Mouse (Mus musculus) neural tube, embryonic 14.5 days (tissue): Measurements from ENCODE around the gene Pus7. TPM values are rescaled to one million over a fixed set of nuclear protein-coding genes. Genes with fewer than 3 reads are reported as not detected.

Source experiments
- ATAC-seq: fragments of 200-750 bp; cut with Nextera tagmentation; 2 replicates; pipeline ENCODE4 v1.8.0; 2017; ENCODE audit warnings: low read depth, mild to moderate bottlenecking, moderate TSS enrichment, moderate library complexity
- H3K27ac ChIP-seq: fragments of 300-500 bp; sonication (generic); 2 replicates; pipeline ENCODE4 v1.5.1; 2014; ENCODE audit warnings: low read depth, mild to moderate bottlenecking, control low read depth, low read length, moderate library complexity, mixed read lengths
- H3K27me3 ChIP-seq: fragments of 300-500 bp; sonication (generic); 2 replicates; pipeline ENCODE4 v1.6.1; 2014; ENCODE audit warnings: low read length; ENCODE audit not compliant: control insufficient read depth, insufficient read depth
- H3K36me3 ChIP-seq: fragments of 300-500 bp; sonication (generic); 2 replicates; pipeline ENCODE4 v1.6.1; 2014; ENCODE audit warnings: low read length, mixed read lengths; ENCODE audit not compliant: control insufficient read depth, insufficient read depth
- H3K4me1 ChIP-seq: fragments of 300-500 bp; sonication (generic); 2 replicates; pipeline ENCODE4 v1.6.1; 2014; ENCODE audit warnings: low read length; ENCODE audit not compliant: control insufficient read depth, insufficient read depth
- H3K4me2 ChIP-seq: fragments of 300-500 bp; sonication (generic); 2 replicates; pipeline ENCODE4 v1.6.1; 2014; ENCODE audit warnings: mild to moderate bottlenecking, low read depth, low read length, control low read depth
- H3K4me3 ChIP-seq: fragments of 300-500 bp; sonication (generic); 2 replicates; pipeline ENCODE4 v1.5.1; 2014; ENCODE audit warnings: low read depth, low read length, control low read depth, mixed read lengths
- H3K9ac ChIP-seq: fragments of 300-500 bp; sonication (generic); replicated peaks from 2 replicates; pipeline ENCODE4 v1.6.1; 2014; ENCODE audit warnings: low read depth, mild to moderate bottlenecking, control low read depth, low read length, mixed read lengths
- H3K9me3 ChIP-seq: fragments of 300-500 bp; sonication (generic); 2 replicates; pipeline ENCODE4 v1.6.1; 2016; ENCODE audit warnings: low read length; ENCODE audit not compliant: control insufficient read depth
- WGBS: fragments of 180-500 bp; shearing (Covaris S2); extraction: QIAGEN DNeasy Blood & Tissue Kit; methylation state at CpG from one replicate; pipeline ENCODE4 v1.1.7; 2014; 5-methylcytosine and 5-hydroxymethylcytosine counted together
- polyA plus RNA-seq: library from polyadenylated mRNA; unstranded; fragments of >200 nt; fragmentation: Nextera tagmentation; extraction: Ambion mirVana; gene quantifications from 2 replicates; pipeline ENCODE4 v1.2.1, GENCODE M21; 2014

The Pus7 gene
- polyA plus RNA-seq, 1 experiment from 2014 or later = 19.1 TPM

DNA sequence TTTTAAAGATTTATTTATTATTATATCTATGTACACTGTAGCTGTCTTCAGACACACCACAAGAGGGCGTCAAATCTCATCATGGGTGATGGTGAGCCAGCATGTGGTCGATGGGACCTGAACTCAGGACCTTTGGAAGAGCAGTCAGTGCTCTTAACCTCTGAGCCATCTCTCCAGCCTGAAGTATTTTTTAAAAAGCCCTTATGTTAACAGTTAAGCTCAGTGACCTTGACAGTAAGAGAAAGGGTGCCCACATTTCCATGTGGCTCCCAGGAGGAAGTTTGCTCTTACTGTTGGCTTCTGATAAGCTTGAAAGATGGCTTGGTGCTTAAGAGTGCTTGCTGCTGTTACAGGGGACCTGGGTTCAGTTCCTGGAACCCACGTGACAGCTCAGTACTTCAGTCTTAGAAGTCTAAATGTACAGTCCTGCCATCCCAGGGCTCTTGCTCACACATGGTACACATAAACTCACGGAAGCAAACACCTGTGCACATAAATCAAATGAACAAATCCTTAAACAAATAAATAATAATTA, 5.6 kb upstream of the Pus7 start:
- no peak overlapping the region for H3K4me3 ChIP-seq
- peaks cover 8% of the 10 kb centered on the region for H3K4me1 ChIP-seq
- no peak overlapping the region for H3K9ac ChIP-seq
- 93% methylated on average over 4 of the region's 4 CpGs for WGBS
- H3K4me2 ChIP-seq = no peak overlapping the region
- H3K27me3 ChIP-seq = no peaks in the 10 kb centered on the region
- no peak overlapping the region for H3K27ac ChIP-seq
- ATAC-seq = no peak
- H3K36me3 ChIP-seq = peaks cover 3% of the 10 kb centered on the region; the same call in 1 of the 2 replicates
- H3K9me3 ChIP-seq = no peaks in the 10 kb centered on the region

DNA sequence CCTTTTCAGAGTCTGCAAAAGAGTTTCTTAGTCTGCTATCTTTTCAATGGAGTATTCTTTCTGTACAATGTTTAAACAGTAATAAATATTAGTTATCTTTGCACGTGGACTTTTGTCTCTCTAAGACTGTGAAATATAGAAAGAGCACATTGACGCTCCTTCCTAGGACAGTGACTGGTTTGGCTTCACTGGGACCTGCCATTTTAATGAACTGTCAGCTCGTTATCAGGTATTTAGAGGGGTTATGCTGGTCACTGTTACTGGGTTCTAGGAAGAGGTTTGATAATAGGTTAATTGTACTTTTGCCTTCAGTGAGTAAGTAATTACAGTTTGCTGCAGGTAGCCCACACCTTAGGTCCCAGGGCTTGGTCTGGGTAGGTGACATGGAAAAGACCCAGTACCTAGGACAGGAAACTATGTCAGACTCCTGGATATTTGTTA, 4.9 kb upstream of the Pus7 start:
- peak overlapping the region; percentile 90 for H3K4me3 ChIP-seq
- 48% methylated on average over 3 of the region's 3 CpGs for WGBS
- peak overlapping the region; percentile 82 for H3K9ac ChIP-seq

DNA sequence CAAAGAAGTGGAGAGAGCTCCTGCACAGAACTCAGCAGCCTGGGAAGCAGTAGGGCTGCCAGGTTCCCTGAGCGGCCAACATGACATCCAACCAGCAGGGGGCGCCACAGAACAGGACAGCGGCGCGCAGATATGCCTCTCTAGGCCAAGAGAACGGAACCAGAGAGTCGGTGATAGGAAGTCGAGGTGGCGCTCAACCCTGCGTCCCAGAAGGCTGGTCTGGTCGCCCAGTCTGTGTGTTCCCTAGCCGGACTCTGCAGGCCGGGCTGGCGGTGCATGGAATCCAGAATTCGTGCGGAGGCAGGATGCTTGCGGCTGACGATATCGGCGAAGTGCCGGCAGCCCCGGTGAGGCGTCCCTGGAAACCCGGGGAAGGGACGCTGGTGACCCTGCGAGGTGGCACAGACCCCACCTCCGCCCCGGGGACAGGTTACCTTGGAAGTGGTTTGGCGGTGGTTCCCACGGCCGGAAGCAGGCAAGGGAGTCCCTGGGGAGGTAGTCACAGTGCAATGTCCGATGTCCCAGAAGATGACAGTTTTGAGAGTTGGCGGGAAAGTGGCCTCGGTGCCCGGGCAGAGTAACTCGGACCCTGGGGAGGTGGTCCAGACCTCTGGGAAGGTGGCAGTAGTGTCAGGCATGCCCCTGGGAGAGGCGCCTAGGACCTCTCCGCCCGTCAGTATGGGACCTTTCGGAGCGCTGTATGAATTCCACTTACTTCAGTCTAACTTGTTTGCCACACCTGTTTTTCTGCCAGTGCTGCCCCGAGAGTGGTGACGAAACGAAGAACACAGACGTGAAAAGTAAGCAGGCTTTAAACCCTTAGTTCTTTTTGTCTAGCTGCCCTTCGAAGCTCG, 4.3 kb upstream of the Pus7 start, which contains the start of gene Rint1:
TSS of gene Rint1 (plus strand) at position 176 of the 854 bp plus-strand sequence.
- WGBS = 3% methylated on average over 47 of the region's 47 CpGs
- Histone ChIP-seq H3K36me3 (no peaks in the 10 kb centered on the region), H3K27ac (peak within 1 kb of the TSS; percentile 72; the same call in 1 of the 2 replicates), H3K4me3 (peak within 1 kb of the TSS; percentile 90), H3K9ac (peak within 1 kb of the TSS; percentile 82), H3K4me1 (peaks cover 8% of the 10 kb centered on the region), H3K27me3 (no peaks in the 10 kb centered on the region), H3K9me3 (no peaks in the 10 kb centered on the region), H3K4me2 (peak within 1 kb of the TSS; percentile 88)
- peak; percentile 84 for ATAC-seq

More for the DNA sequence above, 4.9 kb upstream of the Pus7 start:
- H3K9me3 ChIP-seq = no peaks in the 10 kb centered on the region
- H3K27me3 ChIP-seq = no peaks in the 10 kb centered on the region
- no peak overlapping the region for H3K27ac ChIP-seq
- H3K4me2 ChIP-seq = peak overlapping the region; percentile 88
- no peak for ATAC-seq
- H3K36me3 ChIP-seq = no peaks in the 10 kb centered on the region
- H3K4me1 ChIP-seq = peaks cover 8% of the 10 kb centered on the region

DNA sequence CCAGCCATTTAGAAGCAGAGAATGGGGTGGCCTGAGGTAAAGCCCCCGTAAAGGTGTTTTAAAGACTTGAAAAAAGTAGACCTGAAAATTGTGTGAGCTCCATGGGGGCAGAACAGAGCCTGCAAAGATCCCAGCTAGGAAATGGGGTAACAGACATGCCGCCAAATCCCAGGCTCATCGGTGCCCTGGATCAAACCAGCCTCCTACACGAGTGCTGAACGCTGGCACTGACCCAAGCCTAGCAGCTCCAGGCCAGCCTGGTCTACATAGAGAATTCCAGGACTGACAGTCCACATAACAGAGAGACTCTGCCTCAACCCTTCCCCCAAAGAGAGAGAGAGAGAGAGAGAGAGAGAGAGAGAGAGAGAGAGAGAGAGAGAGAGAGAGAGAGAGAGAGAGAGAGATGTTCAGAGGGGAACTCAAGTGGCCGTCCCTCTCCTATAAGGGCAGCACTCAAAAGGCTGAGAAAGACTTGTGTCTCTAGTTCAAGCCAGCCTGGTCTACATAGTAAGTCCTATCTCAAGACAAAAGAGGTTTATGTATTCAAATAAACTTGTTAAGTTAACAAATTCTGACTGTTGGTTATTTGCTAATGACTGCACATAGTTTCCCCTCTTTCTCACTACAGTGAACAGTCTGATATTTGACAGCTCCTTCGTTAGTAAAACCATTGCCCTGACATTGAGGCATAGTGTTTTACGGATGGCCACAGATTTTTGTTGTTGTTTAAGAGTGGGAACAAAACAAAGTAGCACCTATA, 1.3 kb downstream of the Pus7 start:
- peak overlapping the region; percentile 80 for H3K4me3 ChIP-seq
- H3K9ac ChIP-seq = no peak overlapping the region
- no peaks in the 10 kb centered on the region for H3K4me1 ChIP-seq
- no peaks in the 10 kb centered on the region for H3K9me3 ChIP-seq
- no peak for ATAC-seq
- no peaks in the 10 kb centered on the region for H3K27me3 ChIP-seq
- H3K36me3 ChIP-seq = no peaks in the 10 kb centered on the region
- 43% methylated on average over 8 of the region's 8 CpGs for WGBS
- no peak overlapping the region for H3K27ac ChIP-seq
- peak overlapping the region; percentile 66 for H3K4me2 ChIP-seq

DNA sequence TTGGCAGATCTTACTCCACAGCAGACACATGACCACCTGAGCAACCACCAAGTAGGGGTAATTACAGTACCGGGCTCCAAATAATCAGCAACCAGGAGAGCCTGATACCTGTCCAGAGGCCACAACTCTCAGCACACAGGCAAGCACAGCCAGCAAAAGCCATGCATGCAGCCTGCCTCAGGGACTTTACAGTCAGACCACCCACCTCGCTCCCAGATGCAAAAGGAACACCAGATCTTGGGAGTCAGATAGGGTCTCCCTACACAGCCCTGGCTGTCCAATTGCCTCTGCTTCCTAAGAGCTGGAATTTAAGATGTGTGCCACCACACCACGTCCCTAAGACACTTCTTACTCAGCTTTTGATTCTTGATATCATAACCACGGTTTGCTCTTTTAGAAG, 2.3 kb downstream of the Pus7 start:
- 84% methylated on average over 4 of the region's 4 CpGs for WGBS
- ATAC-seq = no peak
- Histone ChIP-seq H3K9ac (no peak overlapping the region), H3K4me3 (no peak overlapping the region), H3K4me2 (no peak overlapping the region), H3K27me3 (no peaks in the 10 kb centered on the region), H3K4me1 (no peaks in the 10 kb centered on the region), H3K36me3 (no peaks in the 10 kb centered on the region), H3K27ac (no peak overlapping the region), H3K9me3 (no peaks in the 10 kb centered on the region)

DNA sequence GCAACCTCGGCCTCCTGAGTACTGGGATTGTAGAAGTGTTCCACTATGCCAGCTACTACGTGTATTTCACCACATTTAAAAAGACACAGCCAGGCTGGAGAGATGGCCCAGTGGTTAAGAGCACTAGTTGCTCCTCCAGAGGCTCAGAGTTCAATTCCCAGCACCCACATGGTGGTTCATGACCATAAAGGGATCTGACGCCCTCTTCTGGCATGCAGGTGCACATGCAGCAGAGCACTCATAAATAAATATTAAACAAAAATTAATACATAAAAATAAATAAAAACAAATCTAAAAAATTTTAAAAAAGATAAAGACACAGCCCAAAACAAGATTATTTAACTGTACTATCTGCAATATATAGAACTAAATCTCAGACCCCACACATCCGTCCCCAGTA, 3.0 kb downstream of the Pus7 start:
- 88% methylated on average over 4 of the region's 4 CpGs for WGBS
- Histone ChIP-seq H3K4me1 (no peaks in the 10 kb centered on the region), H3K36me3 (no peaks in the 10 kb centered on the region), H3K9me3 (no peaks in the 10 kb centered on the region), H3K27ac (no peak overlapping the region), H3K4me3 (no peak overlapping the region), H3K4me2 (no peak overlapping the region), H3K27me3 (no peaks in the 10 kb centered on the region), H3K9ac (no peak overlapping the region)
- no peak for ATAC-seq

DNA sequence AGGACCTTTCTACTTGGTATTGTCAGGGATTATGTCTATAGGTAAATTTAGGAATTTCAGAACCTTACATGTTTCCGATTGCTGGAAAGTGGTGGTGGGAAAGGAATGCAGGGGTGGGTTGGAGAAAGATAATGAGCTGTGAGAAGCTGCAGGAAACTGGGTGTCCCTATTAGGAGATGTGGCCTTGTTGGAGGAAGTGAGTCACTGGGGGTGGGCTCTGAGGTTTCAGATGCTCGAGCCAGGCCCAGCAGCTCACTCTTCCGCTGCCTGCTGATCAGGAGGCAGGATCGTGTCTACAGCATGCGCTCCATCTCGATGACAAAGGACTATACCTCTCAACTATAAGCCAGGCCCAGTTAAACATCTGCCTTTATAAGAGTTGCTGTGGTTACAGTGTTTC, 9.3 kb downstream of the Pus7 start:
- WGBS = 89% methylated on average over 6 of the region's 6 CpGs
- ATAC-seq = no peak
- H3K4me3 ChIP-seq = no peak overlapping the region

DNA sequence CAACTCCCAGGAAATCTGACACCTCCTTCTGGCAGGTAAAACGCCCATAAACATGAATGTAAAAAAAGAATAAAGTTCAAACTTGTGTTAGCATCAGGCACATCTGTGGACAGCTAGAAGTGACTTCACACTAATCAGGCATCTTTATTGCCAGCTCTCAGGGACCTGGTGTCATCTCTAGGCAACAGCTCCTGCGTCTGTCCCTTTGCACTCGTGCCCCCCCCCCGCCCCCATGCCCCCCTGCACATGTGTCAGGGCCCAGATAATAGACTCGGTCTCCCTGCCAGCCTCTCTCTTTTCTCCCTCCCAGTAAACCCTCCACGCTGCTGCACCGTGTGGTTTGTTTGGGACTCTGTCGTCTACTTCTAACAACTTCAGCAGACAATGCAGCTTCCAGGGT, 12.4 kb downstream of the Pus7 start:
- Histone ChIP-seq H3K4me2 (no peak overlapping the region), H3K27ac (no peak overlapping the region), H3K9ac (no peak overlapping the region), H3K4me3 (no peak overlapping the region), H3K9me3 (no peaks in the 10 kb centered on the region), H3K36me3 (no peaks in the 10 kb centered on the region; the same call in 1 of the 2 replicates), H3K4me1 (no peaks in the 10 kb centered on the region), H3K27me3 (no peaks in the 10 kb centered on the region)
- peak; percentile 17; the same call in 1 of the 2 replicates for ATAC-seq
- 19% methylated on average over 8 of the region's 8 CpGs for WGBS

More for the DNA sequence above, 9.3 kb downstream of the Pus7 start:
- Histone ChIP-seq H3K4me1 (no peaks in the 10 kb centered on the region), H3K4me2 (no peak overlapping the region), H3K27me3 (no peaks in the 10 kb centered on the region), H3K9me3 (no peaks in the 10 kb centered on the region), H3K36me3 (no peaks in the 10 kb centered on the region; the same call in 1 of the 2 replicates), H3K9ac (no peak overlapping the region), H3K27ac (no peak overlapping the region)
